Mouse (Mus musculus) C2C12 (cell line): ENCODE measurements at regions not wholly inside any gene's neighbourhood (a gene's known extent, or its start where the extent isn't known, plus 50 kb on each side); places are given as distances from the start of the nearest gene placed in this dataset.

Experiments used
- H3K27me3 ChIP-seq: one replicate; pipeline ENCODE4 v1.6.1; 2011; ENCODE audit not compliant: control insufficient read depth, insufficient read depth, insufficient read length
- H3K36me3 ChIP-seq: one replicate; pipeline ENCODE4 v1.6.1; 2011; ENCODE audit not compliant: control insufficient read depth, insufficient read depth
- H3K4me3 ChIP-seq: one replicate; pipeline ENCODE4 v1.5.1; 2011; ENCODE audit warnings: mild to moderate bottlenecking, control low read depth; ENCODE audit not compliant: poor library complexity, insufficient read depth, severe bottlenecking
- H3K79me2 ChIP-seq: one replicate; pipeline ENCODE4 v1.6.1; 2011; ENCODE audit not compliant: control insufficient read depth, insufficient read depth
- H3K79me3 ChIP-seq: one replicate; pipeline ENCODE4 v1.6.1; 2011; ENCODE audit warnings: low read depth, control low read depth
- H3ac ChIP-seq: one replicate; pipeline ENCODE3; 2011; ENCODE audit warnings: low read depth; ENCODE audit not compliant: control insufficient read depth, insufficient read length
- CEBPB ChIP-seq: IDR thresholded peaks from one replicate; pipeline ENCODE4 v1.6.1; 2011; ENCODE audit warnings: low read depth, mild to moderate bottlenecking, control low read depth, moderate library complexity
- CTCF ChIP-seq: IDR thresholded peaks from one replicate; pipeline ENCODE4 v1.5.1; 2011; ENCODE audit not compliant: control insufficient read depth, insufficient read depth, insufficient read length
- FOSL1 ChIP-seq: IDR thresholded peaks from one replicate; pipeline ENCODE4 v1.8.0; 2011; ENCODE audit warnings: mild to moderate bottlenecking, low read length; ENCODE audit not compliant: poor library complexity, insufficient read depth, severe bottlenecking
- MAX ChIP-seq: IDR thresholded peaks from one replicate; pipeline ENCODE4 v1.6.1; 2011; ENCODE audit warnings: mild to moderate bottlenecking, control low read depth
- MYOD1 ChIP-seq: IDR thresholded peaks from one replicate; pipeline ENCODE4 v1.6.1; 2011; ENCODE audit warnings: low read depth; ENCODE audit not compliant: control insufficient read depth, insufficient read length
- MYOG ChIP-seq: IDR thresholded peaks from one replicate; pipeline ENCODE4 v1.6.1; 2011; ENCODE audit not compliant: control insufficient read depth, insufficient read length; ENCODE audit errors: extremely low read depth
- USF1 ChIP-seq: IDR thresholded peaks from one replicate; pipeline ENCODE4 v1.6.1; 2011; ENCODE audit warnings: low read depth, mild to moderate bottlenecking, control low read depth, moderate library complexity

- TF ChIP-seq CEBPB = no peak
- no peak for TF ChIP-seq MAX
- TF ChIP-seq CTCF = no peak
- TF ChIP-seq FOSL1 = no peak
- no peak for TF ChIP-seq MYOD1
- TF ChIP-seq USF1 = no peak
- TF ChIP-seq MYOG = no peak
- Histone ChIP-seq H3K27me3 (no peaks in the 10 kb centered on the region), H3K4me3 (no peak overlapping the region), H3K79me3 (no peaks in the 10 kb centered on the region), H3K36me3 (no peaks in the 10 kb centered on the region), H3ac (no peak overlapping the region), H3K79me2 (no peaks in the 10 kb centered on the region)
Observed at GRCm38 (mm10) chrX:12857881-12858755, 96.2 kb upstream of the Med14 start.

- H3K4me3 ChIP-seq = no peak overlapping the region
- no peaks in the 10 kb centered on the region for H3K27me3 ChIP-seq
- H3K79me2 ChIP-seq = no peaks in the 10 kb centered on the region
- TF ChIP-seq CEBPB (no peak), USF1 (no peak), MAX (no peak), MYOG (no peak), FOSL1 (no peak)
- no peaks in the 10 kb centered on the region for H3K79me3 ChIP-seq
- H3ac ChIP-seq = no peak overlapping the region
- no peaks in the 10 kb centered on the region for H3K36me3 ChIP-seq
Observed at GRCm38 (mm10) chrX:12855425-12855824, 93.6 kb upstream of the Med14 start.

- Histone ChIP-seq H3K4me3 (no peak overlapping the region), H3K79me2 (no peaks in the 10 kb centered on the region), H3K27me3 (no peaks in the 10 kb centered on the region), H3K36me3 (no peaks in the 10 kb centered on the region), H3ac (no peak overlapping the region), H3K79me3 (no peaks in the 10 kb centered on the region)
- no peak for TF ChIP-seq MYOD1
- no peak for TF ChIP-seq CTCF
- TF ChIP-seq MYOG = no peak
- TF ChIP-seq USF1 = no peak
- no peak for TF ChIP-seq FOSL1
- no peak for TF ChIP-seq MAX
- TF ChIP-seq CEBPB = no peak
Observed at GRCm38 (mm10) chrX:12851684-12852083, 89.8 kb upstream of the Med14 start.

GRCm38 (mm10) chrX:12844431-12844830 is 82.6 kb upstream of the Med14 start:
- Histone ChIP-seq H3K4me3 (no peak overlapping the region), H3K79me3 (no peaks in the 10 kb centered on the region), H3K27me3 (no peaks in the 10 kb centered on the region), H3K79me2 (no peaks in the 10 kb centered on the region), H3K36me3 (no peaks in the 10 kb centered on the region), H3ac (no peak overlapping the region)
- TF ChIP-seq FOSL1 = no peak
- TF ChIP-seq CTCF = no peak
- no peak for TF ChIP-seq MYOD1

- no peaks in the 10 kb centered on the region for H3K79me2 ChIP-seq
- H3K27me3 ChIP-seq = no peaks in the 10 kb centered on the region
- no peak for TF ChIP-seq CEBPB
- no peak for TF ChIP-seq USF1
- TF ChIP-seq FOSL1 = no peak
- TF ChIP-seq MAX = no peak
- TF ChIP-seq CTCF = no peak
- TF ChIP-seq MYOD1 = no peak
- TF ChIP-seq MYOG = no peak
- H3ac ChIP-seq = no peak overlapping the region
- H3K36me3 ChIP-seq = no peaks in the 10 kb centered on the region
- no peaks in the 10 kb centered on the region for H3K79me3 ChIP-seq
- no peak overlapping the region for H3K4me3 ChIP-seq
Observed at GRCm38 (mm10) chrX:12841021-12841325, 79.1 kb upstream of the Med14 start.
